Mouse (Mus musculus): ENCODE results near the gene Ugt1a2. TPM values are rescaled to one million over a fixed set of nuclear protein-coding genes. Genes with fewer than 3 reads are reported as not detected.

The Ugt1a2 gene
- total RNA-seq, 2 experiments from 2014 or later: 1.2 TPM; not detected in 1

DNA sequence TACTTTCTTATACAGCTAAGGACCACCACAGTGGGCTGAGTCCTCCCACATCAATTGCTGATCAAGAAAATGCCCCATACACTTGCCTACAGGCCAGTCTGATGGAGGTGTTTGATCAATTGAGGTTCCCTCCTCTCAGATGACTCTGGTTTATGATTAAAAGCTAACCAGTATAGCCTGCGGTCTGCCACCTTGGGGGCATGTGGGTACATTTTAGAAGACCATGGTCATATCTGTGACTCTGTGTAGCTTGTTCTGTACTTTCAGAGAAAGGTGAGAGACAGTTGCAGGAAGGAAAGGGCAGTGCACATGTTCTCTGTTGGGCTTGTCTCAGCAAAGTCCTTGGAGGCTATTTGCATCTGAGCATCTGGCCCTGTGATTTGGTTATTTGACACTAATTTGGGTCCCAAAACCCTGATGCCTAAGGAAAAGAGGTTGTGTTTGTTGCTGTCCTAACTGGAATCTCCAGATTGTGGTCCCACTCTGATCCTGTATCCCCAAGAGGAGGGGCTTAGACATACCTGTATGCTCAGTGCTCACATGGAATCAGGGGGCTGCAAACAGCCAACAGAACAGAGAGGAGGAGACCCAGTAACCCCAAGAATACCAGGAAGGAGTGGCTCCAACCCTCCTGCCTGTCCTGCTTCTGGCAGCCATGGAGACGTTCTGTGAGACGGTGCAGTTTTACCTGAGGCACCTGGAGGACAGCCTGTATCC is 32.4 kb downstream of the Ugt1a2 start:
- no peak for ATAC-seq (replicated peaks; ENCODE audit: poor library complexity, severe bottlenecking)

DNA sequence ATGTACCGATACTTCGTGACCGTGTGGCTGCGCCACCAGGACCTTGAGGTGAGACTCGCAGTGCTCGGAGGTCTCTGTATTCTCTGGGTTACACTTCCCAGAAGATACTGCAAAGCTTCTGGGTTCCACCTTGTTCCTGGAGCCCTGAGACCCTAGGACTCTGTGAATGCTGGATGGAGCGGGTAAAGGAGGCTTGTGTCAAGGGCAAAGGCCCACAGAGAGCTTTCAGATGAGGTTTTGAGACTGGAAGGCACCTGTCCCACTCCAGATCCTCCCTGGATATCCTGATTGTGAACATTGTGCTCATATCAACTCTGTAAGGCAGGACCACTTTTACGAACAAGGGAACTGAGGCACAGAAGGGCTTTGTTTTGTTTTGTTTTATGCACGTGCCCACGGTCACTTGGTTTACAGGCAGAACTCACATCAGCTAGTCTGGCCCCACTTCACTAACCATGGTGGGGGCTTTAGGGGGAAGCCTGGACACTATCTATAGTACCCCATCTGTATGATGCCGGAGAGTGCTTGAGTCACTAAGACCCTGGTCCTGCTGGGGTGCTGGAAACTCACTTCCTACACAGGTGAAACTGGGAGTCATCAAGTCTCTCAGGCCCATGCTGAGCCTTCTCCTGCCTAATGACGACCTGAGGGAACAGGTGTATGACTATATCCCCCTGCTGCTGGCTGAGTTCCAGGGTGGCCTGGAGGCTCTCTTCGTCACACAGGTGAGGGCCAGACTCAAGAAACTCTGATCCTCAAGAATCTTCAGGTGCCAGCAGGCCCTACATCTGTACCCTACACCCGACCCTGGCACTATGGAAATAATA is 33.2 kb downstream of the Ugt1a2 start:
- no peak for ATAC-seq (replicated peaks; ENCODE audit: poor library complexity, severe bottlenecking)

DNA sequence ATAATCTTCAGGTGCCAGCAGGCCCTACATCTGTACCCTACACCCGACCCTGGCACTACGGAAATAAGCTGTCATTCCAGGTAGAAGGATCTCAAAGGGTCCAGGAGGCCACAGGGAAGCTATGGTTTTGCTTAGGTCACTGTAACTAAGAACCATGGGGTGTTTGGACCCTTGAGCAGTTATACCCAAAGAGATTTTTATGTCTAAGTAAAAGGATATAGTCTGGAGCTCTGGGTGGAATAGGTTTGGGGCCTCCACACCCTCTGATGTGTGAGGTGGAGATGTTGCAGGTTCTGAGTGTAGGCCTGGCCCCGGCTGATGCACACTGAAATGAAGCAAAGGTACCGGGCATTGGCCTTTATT is 33.8 kb downstream of the Ugt1a2 start:
- no peak for ATAC-seq (replicated peaks; ENCODE audit: poor library complexity, severe bottlenecking)

DNA sequence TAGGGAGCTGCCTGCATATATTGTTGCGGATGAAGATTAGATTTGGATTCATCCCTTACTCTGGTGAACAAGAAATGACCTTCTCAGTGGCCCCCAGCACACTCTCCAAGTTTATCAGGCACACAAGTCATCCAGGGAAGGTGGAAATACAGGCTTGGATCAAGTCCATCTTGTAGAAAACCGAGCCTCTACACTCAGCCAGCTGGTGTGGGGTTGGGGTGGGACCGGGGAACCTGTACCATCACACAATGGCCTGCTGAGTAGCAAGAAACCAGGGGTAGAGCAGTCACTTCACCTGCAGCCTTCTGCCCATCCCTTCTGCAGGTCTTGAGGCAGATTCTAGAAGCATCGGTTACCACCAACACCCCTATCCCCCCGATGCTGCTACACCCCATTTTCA is 34.2 kb downstream of the Ugt1a2 start:
- ATAC-seq (replicated peaks; ENCODE audit: poor library complexity, severe bottlenecking): no peak

DNA sequence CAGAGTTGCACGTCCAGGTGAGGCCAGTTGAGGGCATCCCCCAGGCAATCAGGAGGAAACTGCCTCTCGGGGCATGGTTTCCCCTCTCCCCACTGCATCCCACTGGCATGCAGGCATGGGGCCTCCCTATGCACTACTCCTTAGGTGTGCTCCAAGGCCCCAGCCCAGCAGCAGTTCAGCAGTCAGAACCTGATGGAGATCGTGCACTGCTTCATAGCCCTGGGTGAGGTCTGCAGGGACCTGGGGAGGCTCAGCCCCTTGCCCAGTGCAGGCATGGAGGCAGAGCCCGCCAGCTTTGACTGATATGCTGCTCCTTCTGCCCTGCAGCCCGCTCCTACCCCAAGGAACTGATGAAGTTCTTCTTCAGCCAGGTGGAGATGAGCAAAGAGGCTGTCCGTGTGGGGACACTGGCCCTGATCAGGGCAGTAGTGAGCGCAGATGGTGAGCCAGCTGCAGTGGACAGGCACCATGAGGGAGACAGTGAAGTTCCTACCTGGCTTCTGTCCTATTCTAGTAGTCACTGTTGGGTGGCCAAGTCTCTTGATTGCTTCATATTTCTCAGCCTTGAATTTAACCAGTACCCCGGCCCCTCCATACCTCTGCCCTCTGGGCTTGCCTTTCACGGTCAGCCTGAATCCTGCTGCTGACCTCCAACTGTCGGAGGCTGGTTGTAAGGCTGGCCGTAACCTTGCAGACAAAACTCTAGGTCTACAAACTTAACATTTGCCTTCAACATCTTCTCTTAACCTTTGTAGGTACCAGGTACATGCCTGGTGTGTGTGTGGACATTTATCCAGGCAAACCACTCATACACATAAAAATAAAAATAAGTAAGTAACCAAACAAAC is 34.9 kb downstream of the Ugt1a2 start:
- no peak for ATAC-seq (replicated peaks; ENCODE audit: poor library complexity, severe bottlenecking)

DNA sequence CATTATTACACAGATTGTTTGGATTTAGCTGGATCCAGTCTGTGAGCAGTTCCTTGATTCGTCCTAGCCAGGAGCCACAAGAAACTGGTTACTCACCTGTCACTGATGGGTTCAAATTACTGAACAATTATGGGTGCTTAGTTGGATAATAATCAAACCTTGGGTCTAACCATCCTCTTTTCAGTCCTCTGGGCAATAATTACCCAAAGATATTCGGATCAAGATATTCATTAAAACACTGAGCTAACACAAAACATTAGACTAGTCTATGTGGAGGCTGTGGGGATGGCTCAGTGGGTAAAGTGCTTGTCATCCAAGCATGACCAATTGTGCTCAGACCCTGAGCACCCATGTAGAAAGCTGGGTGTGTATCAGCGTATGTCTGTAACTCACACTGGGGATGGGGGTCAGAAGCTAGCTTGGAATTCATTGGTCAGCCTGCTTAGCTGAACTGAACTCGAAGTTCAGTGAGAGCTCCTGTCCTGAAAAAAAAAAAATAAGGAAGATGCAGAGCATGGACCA is 35.6 kb downstream of the Ugt1a2 start:
- ATAC-seq (replicated peaks; ENCODE audit: poor library complexity, severe bottlenecking): no peak

DNA sequence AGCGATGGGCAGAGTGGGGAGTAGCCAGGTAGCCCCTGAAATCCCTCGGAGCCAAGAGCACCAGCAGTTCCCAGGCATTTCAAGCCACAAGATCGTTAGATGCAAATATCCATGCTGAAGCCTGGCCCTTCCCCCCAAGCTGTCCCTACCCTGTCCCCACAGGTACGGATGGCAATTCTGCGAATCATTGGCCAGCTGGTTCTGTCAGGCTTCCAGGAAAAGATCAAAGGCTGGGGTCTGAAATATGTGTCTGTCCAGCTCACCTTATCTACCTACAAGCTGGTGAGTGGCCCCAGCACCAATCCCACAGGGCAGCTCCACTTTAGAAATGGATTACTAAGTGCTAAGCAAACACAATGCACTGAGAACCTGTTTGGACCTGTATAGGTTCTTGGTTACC is 36.9 kb downstream of the Ugt1a2 start:
- ATAC-seq (replicated peaks; ENCODE audit: poor library complexity, severe bottlenecking): no peak

DNA sequence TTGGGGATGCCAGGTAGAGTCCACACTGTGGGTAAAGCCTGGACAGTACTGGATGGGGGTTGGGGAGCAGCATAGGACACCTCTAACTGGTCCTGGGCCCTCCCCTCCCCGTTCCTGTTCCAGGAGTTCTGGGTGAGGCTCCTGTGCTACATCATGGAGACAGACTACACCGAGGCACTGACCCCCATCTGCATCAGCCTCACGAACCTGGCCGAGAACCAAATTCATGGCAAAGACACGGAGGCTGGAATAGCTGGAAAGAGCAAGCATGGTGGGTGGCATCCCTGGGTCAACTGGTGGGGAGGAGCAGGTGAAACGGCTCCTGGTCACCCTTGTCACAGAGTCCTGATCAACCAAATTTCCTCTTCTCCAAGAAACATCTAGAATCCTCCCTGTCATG is 38.4 kb downstream of the Ugt1a2 start:
- no peak for ATAC-seq (replicated peaks; ENCODE audit: poor library complexity, severe bottlenecking)

DNA sequence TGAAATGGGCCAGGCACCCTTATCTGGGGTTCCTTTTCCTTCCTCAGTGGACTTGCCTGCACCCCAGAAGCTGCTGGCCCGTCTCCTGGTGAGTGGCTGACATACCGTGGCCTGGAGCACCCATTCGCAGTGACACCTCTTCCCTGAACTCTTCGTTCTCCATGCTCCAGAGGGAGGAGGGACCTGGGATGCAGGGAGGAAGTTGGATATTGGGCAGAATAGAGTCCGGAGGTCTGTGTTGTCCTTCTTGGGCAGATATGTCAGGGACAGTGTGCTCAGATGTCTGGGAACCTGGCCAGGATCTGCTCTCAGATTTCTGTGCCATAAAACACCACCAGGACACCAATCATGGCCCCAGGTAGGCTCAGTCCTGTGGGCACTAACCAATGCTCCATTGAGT is 39.7 kb downstream of the Ugt1a2 start:
- no peak for ATAC-seq (replicated peaks; ENCODE audit: poor library complexity, severe bottlenecking)

DNA sequence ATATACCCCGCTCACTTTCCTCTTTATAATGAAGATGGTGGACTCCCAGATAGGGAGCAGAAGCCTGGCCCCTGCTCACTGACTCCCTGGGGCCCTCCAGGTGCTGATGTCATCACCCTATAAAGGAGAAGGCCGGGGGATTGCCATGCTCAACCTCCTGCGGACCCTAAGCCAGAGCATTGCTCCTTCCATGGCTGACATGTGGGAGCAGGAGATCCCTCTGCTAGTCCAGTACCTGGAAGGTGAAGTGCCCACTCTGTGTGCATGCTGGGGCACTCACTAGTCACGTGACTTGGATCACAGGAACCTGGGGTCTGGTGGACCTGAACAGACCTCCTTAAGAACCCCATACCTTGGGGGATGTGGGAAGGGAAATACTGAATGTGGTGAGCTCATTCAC is 40.2 kb downstream of the Ugt1a2 start:
- ATAC-seq (replicated peaks; ENCODE audit: poor library complexity, severe bottlenecking): no peak

DNA sequence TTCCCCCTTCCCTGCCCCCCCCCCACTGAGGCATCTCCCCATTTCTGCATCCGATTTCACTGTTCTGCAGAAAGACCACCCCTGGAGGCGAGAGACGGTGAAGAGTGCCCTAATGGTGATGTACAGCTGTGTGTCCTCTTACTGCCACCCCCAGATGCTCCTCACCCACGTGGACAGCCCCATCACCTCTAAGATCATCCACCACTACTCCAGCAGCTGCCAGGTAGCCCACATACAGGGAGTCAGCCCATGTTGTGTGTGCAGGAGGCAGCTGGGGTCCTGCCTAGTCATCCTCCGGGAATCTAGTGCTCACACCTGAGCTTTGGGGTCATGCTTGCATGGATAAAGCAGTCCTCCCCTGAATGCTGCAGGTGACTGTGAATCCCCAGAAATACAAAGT is 43.5 kb downstream of the Ugt1a2 start:
- no peak for ATAC-seq (replicated peaks; ENCODE audit: poor library complexity, severe bottlenecking)

DNA sequence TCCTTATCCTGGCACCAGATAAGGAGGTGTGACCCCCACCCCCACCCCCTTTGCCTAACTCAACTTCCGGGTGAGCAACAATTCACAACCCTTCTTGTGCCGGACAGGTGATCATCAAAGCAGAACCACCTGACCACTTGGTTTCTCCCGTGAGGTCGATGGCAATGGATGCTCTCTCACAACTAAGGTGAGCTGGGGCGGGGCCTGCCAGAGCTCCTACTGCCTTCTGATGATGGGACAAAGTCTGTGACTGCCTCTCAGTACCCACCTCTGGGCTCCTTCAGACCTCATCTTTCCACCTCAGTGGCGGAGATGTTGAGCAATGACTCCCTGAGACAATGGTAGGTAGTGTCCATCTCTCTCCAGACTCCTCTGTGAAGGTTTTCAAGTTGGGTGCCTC is 45.5 kb downstream of the Ugt1a2 start:
- ATAC-seq (replicated peaks; ENCODE audit: poor library complexity, severe bottlenecking): no peak

DNA sequence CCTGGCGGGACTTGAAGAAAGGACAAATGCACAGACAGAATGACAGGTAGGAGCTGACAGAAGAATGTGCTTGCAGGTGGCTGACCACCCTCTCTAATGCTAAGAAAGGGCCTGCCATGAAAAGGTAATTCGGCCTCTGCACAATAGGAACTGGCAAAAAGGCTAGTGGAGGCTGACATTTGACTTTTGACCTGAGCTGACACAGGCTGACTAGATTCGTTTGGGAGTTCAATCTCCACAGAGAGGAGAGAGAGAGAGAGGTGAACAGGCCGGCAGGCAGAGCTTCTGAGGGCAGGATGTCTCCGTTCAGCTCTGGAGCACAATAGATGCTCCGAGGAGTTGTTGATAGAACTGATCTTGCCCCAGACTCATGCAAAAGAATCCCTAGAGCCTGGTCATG is 46.0 kb downstream of the Ugt1a2 start:
- ATAC-seq (replicated peaks; ENCODE audit: poor library complexity, severe bottlenecking): no peak

DNA sequence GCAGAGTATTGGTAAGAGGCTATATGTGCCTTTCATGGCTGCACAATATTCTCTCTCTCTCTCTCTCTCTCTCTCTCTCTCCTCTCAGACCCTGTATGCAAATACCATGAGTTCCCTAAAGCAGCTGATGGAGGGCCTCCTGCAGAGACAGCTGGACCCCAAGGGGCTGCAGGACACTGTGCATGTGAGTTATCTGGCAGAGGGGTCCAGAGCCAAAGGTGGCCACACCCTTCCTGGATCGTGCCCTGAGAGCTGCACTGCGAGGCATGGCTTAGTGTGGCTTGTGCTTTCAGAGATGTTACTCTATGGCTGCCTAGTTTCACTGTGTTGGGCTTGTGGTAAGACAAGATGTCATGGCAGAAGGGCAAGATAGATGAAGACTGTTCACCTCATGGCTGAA is 47.3 kb downstream of the Ugt1a2 start:
- ATAC-seq (replicated peaks; ENCODE audit: poor library complexity, severe bottlenecking): no peak

DNA sequence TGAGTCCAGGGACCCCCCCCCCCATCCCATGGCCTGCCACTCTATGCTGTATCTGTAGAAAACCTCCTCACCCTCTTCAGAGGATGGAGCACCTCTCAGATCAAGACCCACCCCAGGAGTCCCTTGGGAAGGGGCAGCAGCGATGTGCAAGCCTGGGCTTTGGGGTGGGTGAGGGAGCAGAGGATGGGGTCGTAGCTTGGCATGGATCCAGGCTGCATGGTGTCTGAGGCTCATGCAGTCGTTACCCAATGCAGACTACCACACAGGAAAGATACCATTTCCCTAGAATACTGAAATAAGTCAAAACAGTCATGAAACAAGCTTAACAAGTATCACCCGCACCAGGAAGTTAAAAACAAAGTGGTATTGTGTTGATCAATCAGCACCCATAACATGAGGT is 48.3 kb downstream of the Ugt1a2 start:
- ATAC-seq (replicated peaks; ENCODE audit: poor library complexity, severe bottlenecking): peak; percentile 21

DNA sequence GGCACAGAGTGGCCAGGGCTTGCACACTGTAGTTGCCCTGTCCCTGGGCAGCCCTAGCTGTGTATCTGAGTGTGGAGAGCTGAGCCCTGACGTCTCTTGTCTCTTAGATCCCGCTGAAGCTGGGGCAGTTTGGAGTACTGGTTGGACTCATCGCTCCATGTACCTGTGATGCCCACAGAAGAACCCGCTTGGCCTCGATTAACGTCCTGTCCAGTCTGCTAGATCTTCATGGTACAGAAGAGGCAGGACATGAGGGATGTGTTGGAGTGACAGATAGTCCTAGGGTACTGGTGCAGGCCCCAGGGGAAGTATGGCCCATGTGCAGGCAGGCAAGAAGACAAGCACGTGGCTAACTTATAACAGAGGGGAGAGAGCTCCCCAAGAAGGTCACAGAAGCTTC is 49.2 kb downstream of the Ugt1a2 start:
- no peak for ATAC-seq (replicated peaks; ENCODE audit: poor library complexity, severe bottlenecking)

DNA sequence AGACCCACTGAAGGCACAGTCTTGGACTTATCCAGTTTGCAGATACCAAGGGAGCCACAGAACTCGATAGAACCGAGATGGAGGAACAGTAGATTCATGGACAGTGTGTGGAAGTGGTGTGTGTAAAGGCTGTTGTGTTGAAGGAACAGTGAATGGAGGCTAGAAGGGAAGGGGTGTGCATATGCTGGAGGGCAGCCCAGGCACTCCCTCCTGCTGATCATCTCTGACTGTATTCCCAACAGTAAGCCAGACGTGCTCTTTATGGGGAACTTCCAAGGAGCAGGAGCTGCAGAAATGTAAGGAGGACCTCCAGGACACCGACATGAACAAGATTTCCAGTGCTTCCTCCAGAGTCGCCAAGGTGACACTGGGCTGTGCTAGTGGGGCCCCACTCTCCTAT is 49.6 kb downstream of the Ugt1a2 start:
- ATAC-seq (replicated peaks; ENCODE audit: poor library complexity, severe bottlenecking): no peak

DNA sequence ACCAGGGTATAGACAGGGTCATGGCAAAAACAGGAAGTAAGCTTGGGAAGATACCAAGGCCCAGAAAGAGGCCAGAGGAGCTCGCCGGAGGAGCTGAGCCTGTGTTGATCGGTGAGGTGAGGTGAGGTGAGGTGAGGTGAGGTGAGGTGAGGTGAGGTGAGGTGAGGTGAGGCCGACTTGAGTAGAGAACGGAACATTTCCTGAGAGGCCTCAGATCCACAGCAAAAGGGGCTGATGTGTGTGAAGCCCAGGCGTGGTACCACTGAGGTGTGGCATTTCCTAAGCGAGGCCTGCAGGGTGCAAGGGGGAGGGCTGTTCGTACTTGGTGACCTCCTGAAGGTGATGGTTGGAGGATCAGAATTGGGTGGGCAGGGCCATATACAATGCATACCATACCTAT is 52.7 kb downstream of the Ugt1a2 start:
- peak; percentile 11 for ATAC-seq (replicated peaks; ENCODE audit: poor library complexity, severe bottlenecking)

DNA sequence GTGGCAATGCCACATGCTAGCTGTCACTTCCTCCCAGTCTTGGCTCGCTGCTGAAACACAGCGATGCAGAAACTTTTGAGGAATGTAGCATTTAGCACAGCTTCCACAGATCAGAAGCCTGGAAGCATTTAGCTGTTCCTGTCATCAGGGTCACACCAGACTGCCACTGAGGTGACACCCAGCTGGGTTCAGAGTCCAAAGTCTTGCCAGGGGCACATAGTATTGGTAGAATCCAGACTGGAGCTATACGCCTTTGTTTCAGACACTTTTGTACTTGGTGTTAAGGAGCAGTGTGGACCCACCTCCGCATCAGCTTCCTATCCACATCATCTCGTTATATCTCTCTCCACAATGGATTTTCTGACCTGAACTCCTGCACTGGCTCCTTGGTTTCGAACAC is 53.1 kb downstream of the Ugt1a2 start:
- ATAC-seq (replicated peaks; ENCODE audit: poor library complexity, severe bottlenecking): no peak

DNA sequence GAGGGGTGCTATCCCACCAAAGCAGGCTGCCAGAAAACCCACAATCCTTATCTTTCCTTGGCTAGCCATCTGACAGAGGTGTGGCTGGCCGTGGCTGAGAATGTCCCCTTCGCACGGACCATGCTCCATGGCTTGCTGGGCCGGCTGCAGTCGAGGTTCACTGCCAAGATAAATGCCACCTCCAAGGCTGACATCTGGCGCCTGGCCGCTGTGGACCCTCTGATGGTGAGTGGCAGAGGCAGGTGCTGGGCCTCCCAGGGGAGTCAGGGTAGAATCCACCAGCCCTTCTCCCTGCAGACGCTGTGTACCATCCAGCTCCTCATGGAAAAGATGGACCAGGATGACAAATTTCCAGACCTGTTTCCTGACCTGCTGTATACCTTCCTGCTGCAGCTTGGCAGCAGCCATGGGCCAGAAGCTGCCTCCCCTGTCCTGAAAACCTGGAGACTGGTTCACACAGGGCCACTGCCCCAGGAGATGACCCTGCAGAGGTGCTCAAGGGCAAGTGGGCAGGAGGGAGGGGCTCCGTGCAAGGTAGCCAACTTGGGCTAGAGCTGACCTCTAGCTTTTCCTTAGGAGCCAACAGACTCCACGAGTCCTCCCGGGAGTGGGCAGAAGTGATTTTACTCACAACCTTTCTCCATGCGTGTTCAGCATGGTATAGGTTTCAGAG is 54.5 kb downstream of the Ugt1a2 start:
- ATAC-seq (replicated peaks; ENCODE audit: poor library complexity, severe bottlenecking): no peak

All from granulocyte monocyte progenitor cell, adult 5-6 weeks (primary cell).